Mouse (Mus musculus) central nervous system, embryonic 18 days (tissue): ENCODE results near the gene D13Ertd608e. TPM values are rescaled to one million over a fixed set of nuclear protein-coding genes. Genes with fewer than 3 reads are reported as not detected.

Source experiments
- polyA plus RNA-seq: library from polyadenylated mRNA; depleted of rRNA; stranded (reverse); fragments of >200 nt; gene quantifications from 2 replicates; pipeline ENCODE4 v1.2.3, GENCODE M21; 2012; rRNA removed

The D13Ertd608e gene
- not detected in 2 replicates for polyA plus RNA-seq

DNA sequence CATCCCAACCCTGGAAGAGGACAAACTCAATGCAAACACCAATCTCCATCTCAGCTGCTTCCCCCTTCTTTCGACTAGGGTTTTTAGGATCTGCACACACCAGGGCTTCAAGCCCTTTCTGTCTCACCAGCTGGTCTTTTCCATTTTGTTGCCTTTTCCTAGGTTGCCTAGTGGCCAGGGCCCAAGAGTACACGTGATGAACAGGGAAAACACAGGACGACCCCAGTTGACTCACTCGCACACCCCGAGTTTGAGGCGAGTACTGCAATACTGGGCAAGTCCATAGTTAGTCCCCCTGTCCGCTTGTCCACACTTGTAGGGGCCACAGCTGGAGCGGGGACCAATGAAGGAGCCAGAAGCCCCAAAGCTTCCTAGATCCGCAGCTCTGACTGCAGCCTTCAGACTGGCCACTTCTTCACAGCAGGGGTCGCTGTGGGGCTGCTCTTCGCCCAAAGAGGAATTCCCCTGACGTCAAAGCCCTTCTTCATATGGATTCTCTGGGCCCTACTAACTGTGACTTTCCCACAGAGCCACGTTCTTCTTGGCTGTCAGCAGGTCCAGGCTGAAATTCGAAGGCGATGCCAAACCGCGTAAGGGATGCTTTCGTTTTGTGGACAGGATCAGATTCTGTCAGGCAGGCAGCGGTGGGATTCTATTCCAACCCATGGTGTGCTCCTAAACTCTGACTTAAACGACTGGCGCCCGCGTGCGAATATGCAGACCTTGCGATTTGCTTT, at the start of gene D13Ertd608e:
Gene D13Ertd608e, plus strand, starts transcription at position 687 of the 737 bp plus-strand sequence.

GRCm38 (mm10) chr13:119790761-119791579, 44.8 kb upstream of the D13Ertd608e start, which contains the start of gene Zfp131:
Zfp131 (minus strand) TSS chr13:119790889.

GRCm38 (mm10) chr13:119830116-119830515, 5.7 kb upstream of the D13Ertd608e start, which contains the start of gene AF067063:
AF067063 (minus strand) TSS chr13:119830216.

GRCm38 (mm10) chr13:119894685-119895084, 58.9 kb downstream of the D13Ertd608e start, which contains the start of gene Tcstv1:
Tcstv1 (minus strand) TSS chr13:119894785.

Other genes starting within 250 kb of the D13Ertd608e start
- 5.4 and 7.0 TPM in 2 replicates for gene Ccl28, start 212.2 kb upstream of the D13Ertd608e start, polyA plus RNA-seq
- 499 and 510 TPM in 2 replicates for gene Hmgcs1, start 145.6 kb upstream of the D13Ertd608e start, polyA plus RNA-seq
- 2.2 and 3.2 TPM in 2 replicates for gene Nim1k, start 80.1 kb upstream of the D13Ertd608e start, polyA plus RNA-seq
- gene Zfp131, start 45.1 kb upstream of the D13Ertd608e start, polyA plus RNA-seq, result 27.3 and 28.3 TPM in 2 replicates
- gene AF067063, start 5.8 kb upstream of the D13Ertd608e start, polyA plus RNA-seq, result not detected in 2 replicates
- gene Tcstv1, start 58.8 kb downstream of the D13Ertd608e start, polyA plus RNA-seq, result not detected in 2 replicates
- not detected in 2 replicates for gene Gm21761, start 93.3 kb downstream of the D13Ertd608e start, polyA plus RNA-seq
- not detected in 2 replicates for gene B020031M17Rik, start 114.8 kb downstream of the D13Ertd608e start, polyA plus RNA-seq
- gene Gm36079, start 191.0 kb downstream of the D13Ertd608e start, polyA plus RNA-seq, result not detected in 2 replicates
- gene Gm21188, start 216.2 kb downstream of the D13Ertd608e start, polyA plus RNA-seq, result 0.12 TPM in 1 of 2 replicates, not detected in the other